Mouse (Mus musculus) macrophage (primary cell): ENCODE measurements around the gene Wdr64. TPM values are rescaled to one million over a fixed set of nuclear protein-coding genes. Genes with fewer than 3 reads are reported as not detected.

Experiments used
- H3K27ac ChIP-seq: fragments of 350-480 bp; formaldehyde crosslinking; 2 replicates; pipeline ENCODE4 v1.9.0; 2021
- H3K36me3 ChIP-seq: fragments of 350-480 bp; formaldehyde crosslinking; 2 replicates; pipeline ENCODE4 v1.9.0; 2021; ENCODE audit errors: inconsistent target
- H3K4me3 ChIP-seq: fragments of 350-480 bp; formaldehyde crosslinking; 2 replicates; pipeline ENCODE4 v1.9.0; 2021; ENCODE audit errors: inconsistent target
- H3K79me2 ChIP-seq: fragments of 350-480 bp; formaldehyde crosslinking; 2 replicates; pipeline ENCODE4 v1.9.0; 2021; ENCODE audit errors: inconsistent target
- WGBS: methylation state at CpG from one replicate; pipeline ENCODE4 v1.1.7; 2026; ENCODE audit warnings: inconsistent platforms; ENCODE audit not compliant: missing documents; 5-methylcytosine and 5-hydroxymethylcytosine counted together
- polyA plus RNA-seq: library from polyadenylated mRNA; stranded (reverse); fragments of 250-400 nt; gene quantifications from 3 replicates; pipeline ENCODE4 v1.2.4, GENCODE M21; 2018; ENCODE audit warnings: inconsistent platforms
- total RNA-seq, 78 experiments: library from RNA; depleted of rRNA; stranded (reverse); fragments of 250-400 nt; gene quantifications; 1 replicate in 9 of 78; 2 replicates in 24 of 78; 3 replicates in 43 of 78; 4 replicates in 2 of 78; pipeline ENCODE4 v1.2.4; 2018; ENCODE audit warnings: inconsistent platforms in 56 of 78

Gene Wdr64
- not detected for total RNA-seq (2018; cell fraction: chromatin; rRNA removed)
- not detected for total RNA-seq (2018; cell fraction: cytosol; rRNA removed)
- total RNA-seq (2018; cell fraction: nucleus; rRNA removed): not detected
- not detected in 3 replicates for polyA plus RNA-seq

DNA sequence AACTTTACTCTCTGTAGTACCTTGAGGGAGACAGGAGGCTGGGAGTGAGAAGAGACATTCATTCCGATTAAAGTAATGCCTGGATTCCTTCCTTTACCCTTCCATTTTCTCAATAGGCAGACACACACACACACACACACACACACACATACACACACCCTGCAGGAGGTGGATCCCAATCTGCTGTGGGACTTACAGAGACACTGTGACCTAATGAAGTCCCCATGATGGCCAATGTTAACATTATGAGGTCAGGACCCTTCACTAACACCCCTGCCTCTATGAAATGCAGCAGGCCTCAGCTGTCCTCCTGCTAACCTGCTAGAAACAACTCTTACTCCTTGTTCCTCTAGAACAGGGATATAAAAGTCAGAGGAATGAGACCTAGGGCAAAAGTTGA is at the start of gene Wdr64:
Wdr64 (plus strand) TSS at position 301 of the 400 bp plus-strand sequence.
- WGBS: 100% methylated on average over 1 of the region's 1 CpGs

GRCm38 (mm10) chr1:175648615-175649014 is 49.8 kb upstream of the Wdr64 start:
- no peaks in the 10 kb centered on the region for H3K79me2 ChIP-seq
- H3K27ac ChIP-seq: no peak overlapping the region
- no peak overlapping the region for H3K4me3 ChIP-seq
- WGBS: 98% methylated on average over 4 of the region's 4 CpGs
- H3K36me3 ChIP-seq: no peaks in the 10 kb centered on the region

More for the DNA sequence above, at the start of gene Wdr64:
- Histone ChIP-seq H3K4me3 (no peak within 1 kb of the TSS), H3K27ac (no peak within 1 kb of the TSS), H3K36me3 (no peaks in the 10 kb centered on the region), H3K79me2 (no peaks in the 10 kb centered on the region)

- peak overlapping the region; percentile 41 for H3K27ac ChIP-seq
- 3% methylated on average over 4 of the region's 4 CpGs for WGBS
- H3K79me2 ChIP-seq: no peaks in the 10 kb centered on the region
- H3K4me3 ChIP-seq: no peak overlapping the region
- H3K36me3 ChIP-seq: no peaks in the 10 kb centered on the region
Measured at GRCm38 (mm10) chr1:175659900-175660299, 38.5 kb upstream of the Wdr64 start.

DNA sequence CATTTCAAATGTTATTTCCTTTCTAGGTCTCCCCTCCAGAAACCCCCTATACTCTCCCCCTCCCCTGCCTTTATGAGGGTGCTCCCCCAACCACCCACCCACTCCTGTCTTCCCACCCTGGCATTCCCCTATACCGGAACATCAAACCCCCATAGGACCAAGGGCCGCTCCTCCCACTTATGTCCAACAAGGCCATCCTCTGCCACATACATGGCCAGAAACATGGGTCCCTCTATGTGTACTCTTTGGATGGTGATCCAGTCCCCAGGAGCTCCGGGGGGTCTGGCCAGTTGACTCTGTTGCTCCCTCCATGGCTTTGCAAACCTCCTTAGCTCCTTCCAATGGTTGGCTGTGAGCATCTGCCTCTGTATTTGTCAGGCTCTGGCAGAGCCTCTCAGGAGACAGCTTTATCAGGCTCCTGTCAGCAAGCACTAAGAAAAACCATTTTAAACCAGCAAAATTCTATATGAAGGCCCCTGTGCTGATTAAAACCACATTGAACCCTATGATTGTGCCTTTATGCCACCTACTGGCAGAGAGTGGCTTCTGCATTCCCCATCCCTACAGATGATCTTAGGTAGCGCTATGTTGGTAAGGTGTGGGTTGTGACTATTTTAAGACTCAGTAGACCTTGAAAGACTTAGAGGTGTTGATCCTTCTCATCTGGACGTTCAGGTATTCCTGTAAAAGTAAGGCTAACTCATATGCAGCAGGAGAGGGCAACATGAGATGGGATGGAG is 29.6 kb upstream of the Wdr64 start:
- no peaks in the 10 kb centered on the region for H3K79me2 ChIP-seq
- 73% methylated on average over 4 of the region's 5 CpGs for WGBS
- H3K27ac ChIP-seq: no peak overlapping the region
- no peaks in the 10 kb centered on the region for H3K36me3 ChIP-seq
- no peak overlapping the region for H3K4me3 ChIP-seq

GRCm38 (mm10) chr1:175669456-175669855 is 28.9 kb upstream of the Wdr64 start:
- Histone ChIP-seq H3K27ac (no peak overlapping the region), H3K36me3 (no peaks in the 10 kb centered on the region), H3K79me2 (no peaks in the 10 kb centered on the region), H3K4me3 (no peak overlapping the region)
- 84% methylated on average over 3 of the region's 3 CpGs for WGBS

DNA sequence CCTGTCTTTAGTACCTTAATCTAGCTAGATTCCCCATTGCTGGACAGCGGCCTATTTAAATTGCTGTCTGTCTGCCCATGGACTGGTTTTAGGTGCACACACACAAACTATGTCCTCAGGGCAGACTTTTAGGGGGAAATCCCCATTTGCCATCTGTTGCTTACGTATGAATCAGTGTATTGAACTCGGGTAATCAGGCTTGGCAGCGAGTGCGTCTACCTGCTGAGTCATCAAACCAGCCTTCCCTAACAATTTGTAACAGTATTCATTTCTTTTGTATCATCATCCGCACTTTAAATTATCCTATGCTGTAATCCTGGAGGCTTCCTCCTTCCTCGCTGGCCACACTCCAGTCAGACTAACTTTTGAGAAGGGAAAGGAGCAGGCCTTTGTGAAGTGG is 28.4 kb upstream of the Wdr64 start:
- Histone ChIP-seq H3K4me3 (no peak overlapping the region), H3K79me2 (no peaks in the 10 kb centered on the region), H3K27ac (no peak overlapping the region), H3K36me3 (no peaks in the 10 kb centered on the region)
- WGBS: 75% methylated on average over 7 of the region's 7 CpGs

DNA sequence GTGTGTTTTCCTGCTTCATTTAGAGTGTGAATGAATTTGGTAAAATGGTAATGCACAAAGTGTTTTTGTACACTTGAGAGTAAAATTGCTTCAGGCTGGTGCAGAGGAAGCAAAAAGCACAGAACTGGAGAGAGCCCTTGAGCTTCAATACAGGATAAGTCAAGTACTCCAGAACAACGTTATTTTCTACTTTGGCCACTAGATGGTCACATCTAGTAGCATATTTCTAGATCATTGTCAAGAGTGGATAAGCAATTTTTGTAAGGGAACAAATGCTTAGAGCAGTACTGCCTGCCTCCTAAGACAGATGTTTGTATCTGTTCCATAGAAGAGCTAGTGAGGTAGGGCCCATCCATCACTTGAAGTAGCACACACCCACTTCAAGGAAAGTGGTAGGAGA is 26.8 kb upstream of the Wdr64 start:
- no peak overlapping the region for H3K4me3 ChIP-seq

DNA sequence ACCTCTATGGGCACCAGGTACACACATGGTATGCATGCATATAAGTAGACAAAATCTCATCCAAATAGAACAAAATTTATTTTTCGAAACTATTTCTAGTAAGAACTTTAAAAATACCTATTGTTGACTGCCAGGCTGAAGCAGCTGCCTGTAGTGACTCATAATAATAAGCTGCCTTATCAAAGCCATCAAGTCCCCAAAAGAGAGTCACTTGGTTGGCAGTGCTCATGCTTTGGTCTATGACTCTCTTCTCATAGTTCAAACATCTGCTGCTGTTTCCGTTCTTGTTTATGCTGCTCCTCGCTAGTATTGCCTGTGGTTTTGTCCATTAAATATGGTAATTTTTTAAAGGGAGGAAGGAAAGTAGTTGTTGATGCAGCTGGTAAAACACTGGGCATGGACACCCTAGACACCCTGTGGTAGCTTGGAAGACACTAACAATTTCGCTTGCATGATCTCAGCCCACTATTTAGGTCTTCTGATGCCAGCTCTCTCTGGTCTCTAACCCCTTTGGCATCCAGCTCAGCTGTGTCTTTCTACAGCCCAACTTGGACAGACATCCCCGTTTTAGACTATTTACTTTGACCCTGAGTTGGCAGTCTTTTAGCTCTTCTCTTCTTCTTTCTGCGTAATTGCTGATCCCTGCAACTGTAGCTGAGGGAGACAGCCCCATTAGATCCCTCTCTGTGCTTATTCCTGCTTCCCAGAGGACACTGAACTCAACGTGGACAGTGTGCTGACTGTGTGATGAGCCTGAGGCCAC is 24.6 kb upstream of the Wdr64 start:
- Histone ChIP-seq H3K27ac (no peak overlapping the region), H3K36me3 (no peaks in the 10 kb centered on the region), H3K79me2 (no peaks in the 10 kb centered on the region), H3K4me3 (no peak overlapping the region)
- WGBS: 74% methylated on average over 7 of the region's 7 CpGs

More for the DNA sequence above, 26.8 kb upstream of the Wdr64 start:
- no peak overlapping the region for H3K27ac ChIP-seq
- no peaks in the 10 kb centered on the region for H3K36me3 ChIP-seq
- H3K79me2 ChIP-seq: no peaks in the 10 kb centered on the region
- 5% methylated on average over 1 of the region's 1 CpGs for WGBS

DNA sequence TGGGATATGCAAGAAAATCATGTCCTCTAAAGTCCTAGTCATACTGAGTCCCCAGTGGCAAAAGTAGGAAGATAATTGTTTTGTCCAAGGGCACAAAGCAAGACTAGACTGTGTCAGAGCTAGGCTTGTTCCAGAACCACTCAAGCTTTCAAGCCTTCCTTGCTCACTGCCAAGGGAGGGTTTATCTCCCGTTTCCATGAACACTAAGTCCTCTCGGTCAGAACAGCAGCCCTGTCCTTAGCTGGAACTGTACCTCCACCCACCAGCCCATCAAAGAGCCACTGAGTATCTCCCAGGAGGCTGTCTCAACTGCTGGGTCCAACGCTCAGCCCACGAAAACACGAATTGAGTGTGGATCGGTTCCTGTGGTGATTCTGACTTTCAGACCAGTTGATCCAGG is 23.3 kb upstream of the Wdr64 start:
- Histone ChIP-seq H3K36me3 (no peaks in the 10 kb centered on the region), H3K27ac (no peak overlapping the region), H3K79me2 (no peaks in the 10 kb centered on the region), H3K4me3 (no peak overlapping the region)
- WGBS: 91% methylated on average over 6 of the region's 6 CpGs

- 84% methylated on average over 6 of the region's 6 CpGs for WGBS
- H3K79me2 ChIP-seq: no peaks in the 10 kb centered on the region
- no peak overlapping the region for H3K4me3 ChIP-seq
- H3K36me3 ChIP-seq: no peaks in the 10 kb centered on the region
- no peak overlapping the region for H3K27ac ChIP-seq
Measured at GRCm38 (mm10) chr1:175677459-175677858, 20.9 kb upstream of the Wdr64 start.

GRCm38 (mm10) chr1:175680995-175681394 is 17.4 kb upstream of the Wdr64 start:
- Histone ChIP-seq H3K27ac (no peak overlapping the region), H3K4me3 (no peak overlapping the region), H3K79me2 (no peaks in the 10 kb centered on the region), H3K36me3 (no peaks in the 10 kb centered on the region)
- WGBS: 76% methylated on average over 6 of the region's 6 CpGs

DNA sequence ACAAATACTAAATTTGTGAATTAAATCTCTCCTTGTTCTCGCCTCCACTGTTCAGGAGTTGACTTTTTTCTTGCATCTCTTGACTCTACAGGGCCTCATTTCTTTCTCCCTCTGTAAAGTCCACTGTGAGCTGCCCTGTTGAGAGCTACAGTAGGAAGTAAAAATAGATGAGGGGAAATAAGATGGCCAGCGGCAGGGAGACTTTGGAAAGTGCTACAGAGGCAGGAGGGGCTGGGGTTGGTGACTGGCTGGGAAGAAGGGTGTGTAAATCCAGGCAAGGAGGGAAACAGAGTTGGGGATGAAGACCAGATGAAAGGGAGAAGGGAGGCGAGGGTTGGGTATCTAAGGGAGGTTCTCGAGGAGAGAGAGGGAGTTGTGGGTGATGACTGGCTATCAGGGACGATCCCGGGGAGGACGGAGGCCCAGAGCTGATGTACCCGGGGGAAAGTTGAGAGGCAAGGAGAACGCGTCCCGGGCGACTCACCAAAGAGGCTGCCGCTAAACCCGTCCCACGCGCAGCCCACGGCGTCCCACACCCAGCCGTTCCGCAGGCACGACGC is 6.6 kb upstream of the Wdr64 start:
- Histone ChIP-seq H3K4me3 (peak overlapping the region; percentile 70), H3K36me3 (no peaks in the 10 kb centered on the region), H3K27ac (no peak overlapping the region), H3K79me2 (peaks cover 16% of the 10 kb centered on the region; the same call in 1 of the 2 replicates)
- WGBS: 1% methylated on average over 21 of the region's 22 CpGs

DNA sequence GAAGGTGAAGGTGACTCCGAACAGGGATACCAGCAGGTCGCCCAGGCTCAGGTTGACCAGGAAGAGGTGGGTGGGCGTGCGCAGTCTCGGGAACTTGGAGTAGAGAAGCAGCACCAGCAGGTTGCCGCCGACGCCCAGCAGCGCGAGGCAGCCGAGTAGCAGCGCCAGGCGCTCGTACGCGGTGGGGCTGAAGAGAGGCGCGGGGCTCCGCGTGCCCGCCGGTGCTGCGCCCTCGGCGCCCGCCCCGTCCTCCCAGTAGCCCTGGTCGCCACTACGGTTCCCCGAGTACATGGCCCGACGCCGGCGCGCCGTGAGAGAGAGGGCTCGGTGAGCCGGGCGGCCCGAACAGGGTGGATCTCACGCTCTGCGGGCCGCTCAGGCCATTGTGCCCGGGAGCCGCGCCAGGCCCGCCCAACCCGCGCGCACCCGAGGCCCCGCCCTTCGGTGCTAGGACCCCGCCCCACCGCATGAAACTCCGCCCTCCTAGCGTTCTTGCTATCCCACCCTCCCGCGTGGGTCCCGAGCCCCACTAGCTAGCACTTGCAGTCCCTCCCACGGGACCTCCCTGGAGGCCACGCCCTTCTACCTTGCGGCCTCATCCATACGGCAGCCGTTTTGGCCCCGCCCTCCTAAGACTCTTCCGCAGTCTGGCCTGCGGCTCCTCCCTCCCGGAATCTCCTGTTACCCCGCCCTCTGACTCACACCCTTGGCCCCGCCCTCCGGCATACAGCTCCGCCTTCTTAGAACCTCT is 6.0 kb upstream of the Wdr64 start, which contains the start of the genes Opn3 and Chml:
Opn3 (minus strand) TSS at position 531 of the 751 bp plus-strand sequence.
Chml (minus strand) TSS at position 656 of the 751 bp plus-strand sequence.
- H3K27ac ChIP-seq: no peak within 1 kb of the TSS
- no peaks in the 10 kb centered on the region for H3K36me3 ChIP-seq
- H3K79me2 ChIP-seq: peaks cover 16% of the 10 kb centered on the region; the same call in 1 of the 2 replicates
- WGBS: under 1% methylated on average over 72 of the region's 73 CpGs
- H3K4me3 ChIP-seq: peak within 1 kb of the TSS; percentile 70

DNA sequence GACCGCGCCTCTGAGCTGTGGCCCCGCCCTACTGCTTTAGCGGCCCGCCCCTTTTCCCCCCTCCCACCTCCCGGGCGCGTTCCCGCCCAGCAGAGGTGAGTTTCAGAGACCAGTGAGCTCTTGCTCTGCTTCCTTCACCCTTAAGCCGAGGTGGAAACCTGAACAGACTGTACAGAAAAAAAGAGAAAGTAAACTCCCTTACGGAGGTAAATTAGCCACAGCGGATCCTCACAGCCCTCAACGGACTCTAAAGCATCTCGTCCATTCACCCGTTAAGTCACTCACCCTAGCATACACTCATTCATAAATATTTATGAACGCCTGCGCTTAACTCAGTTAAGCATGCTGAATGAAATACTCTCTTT is 5.4 kb upstream of the Wdr64 start:
- Histone ChIP-seq H3K4me3 (peak overlapping the region; percentile 52), H3K27ac (no peak overlapping the region), H3K79me2 (peaks cover 16% of the 10 kb centered on the region; the same call in 1 of the 2 replicates), H3K36me3 (no peaks in the 10 kb centered on the region)
- WGBS: 2% methylated on average over 15 of the region's 17 CpGs
